Mouse (Mus musculus) C3H10T1/2 (cell line): ENCODE data around the gene Bhlha9. TPM values are rescaled to one million over a fixed set of nuclear protein-coding genes. Genes with fewer than 3 reads are reported as not detected.

Experiments used
- polyA plus RNA-seq, 2 experiments: library from polyadenylated mRNA; unstranded; fragments of >200 nt; fragmentation: generic; extraction: Trizol; gene quantifications; one replicate each; pipeline ENCODE4 v1.2.1; 2012; ENCODE audit warnings: missing spikeins in 2 of 2

Gene Bhlha9
- polyA plus RNA-seq = under 1 TPM in 1 of 2 experiments, not detected in 1; 0.12 TPM

DNA sequence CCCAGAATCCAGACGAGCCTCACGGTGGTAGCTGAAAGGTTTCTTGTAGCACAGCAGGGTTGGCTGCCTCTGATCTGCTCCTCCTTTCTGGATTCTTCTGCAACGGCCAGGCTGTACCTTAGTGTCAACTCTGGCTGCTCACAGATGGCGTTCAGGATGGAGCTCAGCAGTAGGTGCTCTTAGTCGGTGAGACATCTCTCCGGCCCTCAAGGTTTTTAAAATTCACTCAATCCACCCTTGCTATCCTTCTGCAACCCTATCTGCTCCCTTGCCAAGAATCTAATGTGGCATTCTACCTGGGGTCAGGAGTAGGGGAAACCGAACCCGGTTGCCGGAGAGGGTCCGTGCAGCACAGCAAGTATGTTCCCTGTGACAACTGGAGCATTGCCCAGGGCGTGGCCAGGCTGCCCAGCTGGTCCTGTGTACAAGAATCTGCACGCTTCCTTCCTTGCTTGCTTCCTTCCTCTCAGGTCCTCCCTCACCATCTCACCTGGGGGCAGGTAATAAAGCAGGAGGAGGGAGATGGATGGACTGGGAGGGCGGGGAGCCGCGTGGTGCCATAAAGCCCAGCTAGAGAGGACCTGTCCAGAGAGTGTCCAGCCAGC is at the start of gene Bhlha9:
Gene Bhlha9, plus strand, starts transcription at position 600 of the 605 bp plus-strand sequence.

DNA sequence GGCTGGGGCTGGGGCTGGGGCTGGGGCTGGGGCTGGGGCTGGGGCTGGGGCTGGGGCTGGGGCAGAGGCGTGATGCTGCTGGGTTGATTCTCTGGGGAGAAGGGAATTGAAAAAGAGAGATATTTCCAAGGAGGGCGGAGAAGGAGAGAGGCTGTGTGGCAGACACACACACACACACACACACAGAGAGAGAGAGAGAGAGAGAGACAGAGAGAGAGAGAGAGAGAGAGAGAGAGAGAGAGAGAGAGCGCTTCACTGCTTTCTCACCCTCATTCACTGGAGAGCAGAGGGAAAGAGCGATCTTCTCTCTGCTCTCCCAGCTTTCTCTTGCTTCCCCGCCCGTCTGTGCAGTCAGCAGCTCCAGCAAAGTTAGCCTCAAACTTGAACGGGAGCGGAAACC is 7.2 kb downstream of the Bhlha9 start, which contains the start of gene Trarg1:
Gene Trarg1, plus strand, starts transcription at position 301 of the 400 bp plus-strand sequence.

Other genes with a start within 250 kb of the Bhlha9 start
- gene Abr, start 50.2 kb upstream of the Bhlha9 start, polyA plus RNA-seq = 10 to 100 TPM in 1 of 2 experiments, 1 to 10 TPM in 1; 9.6 to 31.3 TPM
- under 1 TPM; 0.01 to 0.06 TPM for gene Trarg1, start 7.3 kb downstream of the Bhlha9 start, polyA plus RNA-seq
- 10 to 100 TPM in 1 of 2 experiments, 1 to 10 TPM in 1; 1.3 to 13.8 TPM for gene Gosr1, start 91.1 kb downstream of the Bhlha9 start, polyA plus RNA-seq
- gene Cpd, start 174.5 kb downstream of the Bhlha9 start, polyA plus RNA-seq = 10 to 100 TPM in 1 of 2 experiments, under 1 TPM in 1; 0.84 to 16.2 TPM
- gene Tmigd1, start 229.7 kb downstream of the Bhlha9 start, polyA plus RNA-seq = under 1 TPM in 1 of 2 experiments, not detected in 1; 0.18 TPM